Mouse (Mus musculus) liver, postnatal 0 days (tissue): ENCODE data around the gene Coro2a. TPM values are rescaled to one million over a fixed set of nuclear protein-coding genes. Genes with fewer than 3 reads are reported as not detected.

Experiments
- ATAC-seq: fragments of 200-750 bp; cut with Nextera tagmentation; 2 replicates; pipeline ENCODE4 v1.8.0; 2017; ENCODE audit warnings: mild to moderate bottlenecking, moderate library complexity
- DNase-seq: peaks from one replicate; pipeline ENCODE4 v3.0.0-alpha.2; 2016
- H3K27ac ChIP-seq: fragments of 300-500 bp; sonication (generic); 2 replicates; pipeline ENCODE4 v1.5.1; 2014; ENCODE audit warnings: antibody characterized with exemption, moderate library complexity, mild to moderate bottlenecking, low read depth
- H3K27me3 ChIP-seq: fragments of 300-500 bp; sonication (generic); 2 replicates; pipeline ENCODE4 v1.6.1; 2014; ENCODE audit warnings: low read length, control low read depth, mixed read lengths; ENCODE audit not compliant: insufficient read depth
- H3K36me3 ChIP-seq: fragments of 300-500 bp; sonication (generic); replicated peaks from 2 replicates; pipeline ENCODE4 v1.6.1; 2014; ENCODE audit warnings: mild to moderate bottlenecking, control low read depth, low read length, moderate library complexity, mixed read lengths; ENCODE audit not compliant: insufficient read depth
- H3K4me1 ChIP-seq: fragments of 300-500 bp; sonication (generic); 2 replicates; pipeline ENCODE4 v1.6.1; 2014; ENCODE audit warnings: antibody characterized with exemption, mild to moderate bottlenecking, control low read depth; ENCODE audit not compliant: insufficient read depth
- H3K4me2 ChIP-seq: fragments of 300-500 bp; sonication (generic); 2 replicates; pipeline ENCODE4 v1.6.1; 2014; ENCODE audit warnings: low read depth, mild to moderate bottlenecking, low read length, moderate library complexity, mixed read lengths
- H3K4me3 ChIP-seq: fragments of 300-500 bp; sonication (generic); 2 replicates; pipeline ENCODE4 v1.5.1; 2014; ENCODE audit warnings: low read depth, low read length
- H3K9ac ChIP-seq: fragments of 300-500 bp; sonication (generic); replicated peaks from 2 replicates; pipeline ENCODE4 v1.6.1; 2014; ENCODE audit warnings: mild to moderate bottlenecking, moderate library complexity
- H3K9me3 ChIP-seq: fragments of 300-500 bp; sonication (generic); 2 replicates; pipeline ENCODE4 v1.6.1; 2016; ENCODE audit warnings: mild to moderate bottlenecking, control low read depth, low read length, mixed read lengths
- CTCF ChIP-seq: sonication (generic); IDR thresholded peaks from 2 replicates; pipeline ENCODE4 v1.5.1; 2016; ENCODE audit warnings: antibody characterized with exemption, low read depth
- EP300 ChIP-seq: IDR thresholded peaks from 2 replicates; pipeline ENCODE4 v1.6.1; 2016; ENCODE audit warnings: antibody characterized with exemption, low read depth, mild to moderate bottlenecking
- WGBS: fragments of 180-500 bp; shearing (Covaris S2); extraction: QIAGEN DNeasy Blood & Tissue Kit; methylation state at CpG from one replicate; pipeline ENCODE4 v1.1.7; 2014; ENCODE audit not compliant: insufficient replicate concordance; 5-methylcytosine and 5-hydroxymethylcytosine counted together
- polyA plus RNA-seq: library from polyadenylated mRNA; unstranded; fragments of >200 nt; fragmentation: Nextera tagmentation; extraction: Ambion mirVana; gene quantifications from 2 replicates; pipeline ENCODE4 v1.2.1, GENCODE M21; 2015

Gene Coro2a
- polyA plus RNA-seq, 1 experiment from 2014 or later: 2.2 TPM

DNA sequence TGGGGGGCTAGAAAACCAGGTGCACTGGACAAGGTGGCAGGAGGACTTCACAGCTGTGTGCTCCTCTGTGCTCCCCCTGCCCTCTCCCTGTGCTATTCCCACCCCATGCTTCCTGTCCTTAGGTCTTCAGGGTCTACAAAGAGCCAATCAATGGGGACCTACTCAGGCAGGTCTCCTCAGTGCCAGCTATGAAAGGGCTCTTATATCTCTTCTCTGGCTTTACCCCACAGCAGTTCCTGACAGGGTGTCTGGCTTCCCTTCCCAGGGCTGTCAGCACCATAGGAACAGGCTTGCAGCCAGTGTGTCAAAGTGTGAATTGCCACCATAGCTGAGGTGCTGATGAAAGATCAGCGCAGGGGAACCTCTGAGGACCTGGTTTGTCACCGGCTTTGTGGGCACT, 81.5 kb downstream of the Coro2a start:
- Histone ChIP-seq H3K27me3 (no peaks in the 10 kb centered on the region), H3K36me3 (peaks cover 40% of the 10 kb centered on the region), H3K9me3 (no peaks in the 10 kb centered on the region), H3K9ac (no peak overlapping the region), H3K4me3 (no peak overlapping the region), H3K4me2 (no peak overlapping the region), H3K27ac (no peak overlapping the region), H3K4me1 (no peaks in the 10 kb centered on the region)
- DNase-seq (no peak), ATAC-seq (no peak)
- TF ChIP-seq CTCF (no peak), EP300 (no peak)
- WGBS: 96% methylated on average over 2 of the region's 2 CpGs

DNA sequence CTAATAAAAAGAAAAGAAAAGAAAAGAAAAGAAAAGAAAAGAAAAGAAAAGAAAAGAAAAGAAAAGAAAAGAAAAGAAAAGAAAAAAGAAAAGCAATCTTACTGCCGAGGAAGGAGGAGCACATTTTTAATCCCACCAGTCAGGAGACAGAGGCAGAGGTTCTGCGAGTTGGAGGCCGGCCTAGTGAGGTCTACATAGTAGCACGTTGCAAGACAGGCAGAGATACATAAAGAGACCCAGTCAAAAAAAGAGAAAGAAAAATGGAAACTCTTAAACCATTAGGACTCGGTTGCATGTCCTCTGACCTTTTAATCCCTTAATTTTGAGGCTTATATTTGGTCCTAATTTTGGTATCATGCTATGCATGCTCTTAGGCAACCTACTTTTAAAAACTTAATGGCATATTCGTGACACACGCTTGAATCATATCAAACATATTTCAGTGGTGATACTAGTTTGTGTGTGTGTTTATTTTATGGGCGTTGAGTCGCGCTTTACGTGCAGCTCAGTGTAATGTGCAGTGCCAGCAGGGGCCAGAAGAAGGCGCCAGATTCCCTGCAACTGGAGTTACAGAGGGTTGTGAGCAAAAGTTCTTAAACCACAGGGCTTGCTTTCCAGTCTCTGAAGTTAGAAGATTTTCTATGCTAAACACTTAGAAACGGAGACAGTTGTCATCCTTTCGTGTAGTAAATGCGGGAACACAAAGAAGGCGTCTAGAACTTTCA, 94.1 kb downstream of the Coro2a start:
- DNase-seq (peak; percentile 89), ATAC-seq (peak; percentile 40)
- no peaks in the 10 kb centered on the region for H3K9me3 ChIP-seq
- H3K27me3 ChIP-seq: no peaks in the 10 kb centered on the region
- peaks cover 19% of the 10 kb centered on the region for H3K4me1 ChIP-seq
- peak overlapping the region; percentile 72 for H3K27ac ChIP-seq
- peaks cover 9% of the 10 kb centered on the region; the same call in 1 of the 2 replicates for H3K36me3 ChIP-seq
- TF ChIP-seq CTCF: peak; percentile 95
- no peak for TF ChIP-seq EP300
- peak overlapping the region; percentile 87 for H3K4me2 ChIP-seq
- 13% methylated on average over 16 of the region's 16 CpGs for WGBS
- peak overlapping the region; percentile 53 for H3K4me3 ChIP-seq
- H3K9ac ChIP-seq: no peak overlapping the region

DNA sequence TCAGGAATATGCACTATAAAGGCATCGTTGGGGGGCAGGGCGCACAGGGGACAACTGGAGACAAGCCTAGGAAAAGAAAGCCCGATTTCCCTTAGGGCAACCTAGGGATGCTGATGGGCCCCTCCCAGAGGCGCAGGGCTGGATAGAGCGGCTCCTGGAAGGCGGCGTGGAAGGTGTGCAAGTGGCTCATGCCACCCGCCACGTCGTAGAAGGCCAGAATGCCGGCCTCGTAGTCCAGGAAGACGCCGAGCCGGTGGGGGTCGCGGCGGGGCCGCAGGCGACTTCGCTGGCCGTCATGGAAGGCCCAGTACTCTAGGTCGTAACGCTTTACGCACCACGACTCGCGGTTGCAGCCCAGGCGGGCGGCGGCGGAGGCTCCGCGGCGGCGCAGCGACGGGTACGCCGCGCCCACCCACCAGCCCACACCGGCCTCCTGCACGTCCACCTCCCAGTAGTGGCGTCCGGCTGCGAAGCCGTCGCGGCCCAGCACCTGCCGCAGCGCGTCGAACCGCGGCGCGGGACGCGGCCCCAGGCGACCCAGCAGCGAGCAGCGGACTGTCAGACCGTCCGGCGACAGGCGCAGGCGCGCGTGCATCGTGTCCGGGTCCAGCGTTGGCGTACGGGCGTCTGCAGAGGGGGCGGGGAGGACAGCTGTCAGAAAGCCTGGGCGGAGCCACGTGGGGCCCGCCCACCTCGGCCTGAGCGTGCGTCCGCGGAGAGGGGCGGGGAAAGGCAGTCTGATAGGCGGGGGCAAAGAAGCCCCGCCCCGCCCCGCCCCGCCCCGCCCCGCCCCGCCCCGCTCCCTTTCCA, 95.0 kb downstream of the Coro2a start:
- Histone ChIP-seq H3K27ac (peak overlapping the region; percentile 72), H3K4me2 (peak overlapping the region; percentile 87), H3K4me1 (peaks cover 19% of the 10 kb centered on the region), H3K9ac (peak overlapping the region; percentile 60), H3K9me3 (no peaks in the 10 kb centered on the region), H3K36me3 (peaks cover 17% of the 10 kb centered on the region), H3K27me3 (no peaks in the 10 kb centered on the region), H3K4me3 (peak overlapping the region; percentile 53)
- TF ChIP-seq CTCF: no peak
- TF ChIP-seq EP300: no peak
- peak; percentile 99 for DNase-seq
- WGBS: 6% methylated on average over 92 of the region's 94 CpGs
- peak; percentile 97 for ATAC-seq

DNA sequence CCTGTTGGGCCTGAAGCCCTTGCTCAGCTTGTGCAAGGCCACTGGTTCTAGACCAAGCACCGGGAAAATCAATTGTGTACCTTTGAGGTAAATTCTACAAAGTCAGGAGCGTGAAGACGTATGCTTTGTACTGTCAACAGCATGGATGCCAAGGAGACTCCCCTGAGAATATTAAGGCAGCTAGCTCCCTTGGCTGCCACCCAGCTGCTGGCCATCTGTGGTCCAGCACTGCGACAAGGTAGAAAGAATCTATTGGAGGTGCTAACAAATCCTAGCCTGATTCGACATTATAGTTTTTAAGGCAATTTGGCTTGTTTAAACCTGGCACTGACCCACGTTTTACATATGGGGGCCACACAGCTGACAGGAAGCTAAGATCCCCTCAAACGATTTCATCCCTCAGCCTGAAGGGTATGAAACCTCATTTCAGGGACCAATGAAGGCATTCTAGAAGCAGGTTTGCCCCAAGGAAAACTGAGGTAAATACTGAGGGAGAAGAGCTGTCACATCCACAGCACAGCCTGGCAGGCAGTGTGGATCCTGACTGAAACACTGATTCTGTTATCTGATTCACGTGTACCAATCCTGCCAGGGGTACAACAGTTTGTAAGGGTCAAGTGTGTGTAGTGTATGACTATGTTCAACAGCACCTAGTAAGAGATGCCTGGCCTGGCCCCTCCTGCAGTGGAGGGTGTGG, 96.5 kb downstream of the Coro2a start:
- 73% methylated on average over 8 of the region's 8 CpGs for WGBS
- H3K36me3 ChIP-seq: peaks cover 29% of the 10 kb centered on the region
- no peak for ATAC-seq
- no peak for TF ChIP-seq CTCF
- no peak for TF ChIP-seq EP300
- no peaks in the 10 kb centered on the region for H3K9me3 ChIP-seq
- no peaks in the 10 kb centered on the region for H3K27me3 ChIP-seq
- no peak for DNase-seq
- H3K9ac ChIP-seq: no peak overlapping the region
- no peak overlapping the region for H3K4me3 ChIP-seq
- H3K4me2 ChIP-seq: no peak overlapping the region
- no peak overlapping the region for H3K27ac ChIP-seq
- peaks cover 19% of the 10 kb centered on the region for H3K4me1 ChIP-seq

DNA sequence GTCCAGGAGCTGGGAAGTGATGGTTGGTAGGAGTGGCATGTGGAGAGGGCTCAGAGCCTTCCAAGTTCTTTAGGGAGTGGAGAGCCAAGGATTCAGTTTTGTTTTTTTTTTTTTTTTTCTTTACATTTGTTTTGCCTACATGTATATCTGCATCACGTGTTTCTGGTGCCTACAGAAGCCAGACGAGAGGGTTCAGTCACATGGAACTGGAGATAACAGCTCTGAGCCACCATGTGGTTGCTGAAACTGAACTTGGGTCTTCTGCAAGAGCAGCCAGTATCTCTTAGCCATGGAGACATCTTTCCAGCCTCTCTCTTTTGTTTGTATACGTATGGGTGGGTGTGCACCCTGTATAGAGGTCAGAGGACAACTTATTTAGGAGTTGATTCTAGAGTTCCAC, 98.1 kb downstream of the Coro2a start:
- Histone ChIP-seq H3K4me2 (no peak overlapping the region), H3K36me3 (peaks cover 41% of the 10 kb centered on the region), H3K4me3 (no peak overlapping the region), H3K9ac (no peak overlapping the region), H3K4me1 (peaks cover 19% of the 10 kb centered on the region), H3K9me3 (no peaks in the 10 kb centered on the region), H3K27ac (no peak overlapping the region), H3K27me3 (no peaks in the 10 kb centered on the region)
- DNase-seq: no peak
- ATAC-seq: peak; percentile 4; the same call in 1 of the 2 replicates
- whole genome bisulfite sequencing: 46% methylated on average over 3 of the region's 3 CpGs
- TF ChIP-seq CTCF (no peak), EP300 (no peak)
